ENCODE assay signal across 12 mouse cellular contexts in genomic region chr2:137073473-137074312, GRCm38 (mm10). TPM values are rescaled to one million over a fixed set of nuclear protein-coding genes. Genes with fewer than 3 reads are reported as not detected.
A peak's percentile ranks its signal among the peaks of the same experiment; 100 is the strongest.
DNase-seq lines count a peak whose midpoint lies in the region; ATAC-seq lines count a peak whose summit lies in the region.
"Had no signal": no experiment of that assay in that cellular context is flagged by ENCODE, and none has a peak within 500 bp of the region (broad histone marks: within the 10 kb centered on the region; RNA-seq: fewer than 3 reads in every experiment).

No protein-coding gene starts in this region.

- WGBS in heart, embryonic 13.5 days: 59% methylated on average over 16 of the region's 16 CpGs
- WGBS in hindbrain, embryonic 15.5 days: 29% methylated on average over 16 of the region's 16 CpGs

- intact Hi-C loops in gastrocnemius, postnatal 36 days (cut with DNase I): no loop called here

- no peaks in the 10 kb centered on the region for H3K9me3 ChIP-seq in heart, embryonic 13.5 days
- H3K9me3 ChIP-seq in hindbrain, embryonic 15.5 days: no peaks in the 10 kb centered on the region

- no peaks in the 10 kb centered on the region for H3K27me3 ChIP-seq in heart, embryonic 13.5 days (replicated peaks)
- H3K27me3 ChIP-seq in hindbrain, embryonic 15.5 days: no peaks in the 10 kb centered on the region
- H3K27me3 ChIP-seq: CH12.LX had no signal

- ATAC-seq in heart, embryonic 13.5 days (ENCODE audit: extremely low read depth, insufficient number of reproducible peaks, low FRiP score, low TSS enrichment): no peak
- ATAC-seq in hindbrain, embryonic 15.5 days (ENCODE audit: low FRiP score, low read depth): peak; percentile 77

- no peak for DNase-seq in heart, postnatal 4 days
- peak; percentile 31 to 36 for DNase-seq in right cerebral cortex, adult 2 months (ENCODE audit: low spot score in 2 of 2)
- no peak for DNase-seq in right cerebral cortex, postnatal 14 days
- peak; percentile 45 for DNase-seq in telencephalon, adult 2 months (ENCODE audit: low read depth, low spot score)
- DNase-seq in gastrocnemius, postnatal 36 days: no peak
- no peak for DNase-seq in spleen, postnatal 10 days (ENCODE audit: low spot score in 2 of 2)
- DNase-seq: cerebellum, adult 11-12 months; gastrocnemius, postnatal 25 days; lung, postnatal 10 days had no signal

- H3K4me1 ChIP-seq in heart, embryonic 13.5 days: peaks cover 9% of the 10 kb centered on the region; the same call in 1 of the 2 replicates
- H3K4me1 ChIP-seq in hindbrain, embryonic 15.5 days (replicated peaks): peaks cover 14% of the 10 kb centered on the region

- no peak overlapping the region for H3K4me3 ChIP-seq in heart, embryonic 13.5 days
- no peak overlapping the region for H3K4me3 ChIP-seq in hindbrain, embryonic 15.5 days

- H3K27ac ChIP-seq in heart, embryonic 13.5 days (replicated peaks): no peak overlapping the region; the same call in 1 of the 2 replicates
- H3K27ac ChIP-seq in hindbrain, embryonic 15.5 days (replicated peaks): no peak overlapping the region

- H3K4me2 ChIP-seq in heart, embryonic 13.5 days: no peak overlapping the region
- no peak overlapping the region for H3K4me2 ChIP-seq in hindbrain, embryonic 15.5 days

- H3K9ac ChIP-seq in heart, embryonic 13.5 days: 0 out of 2 replicates have a peak overlapping the region, but pooled peaks have one; percentile 52
- no peak overlapping the region for H3K9ac ChIP-seq in hindbrain, embryonic 15.5 days

- H3K36me3 ChIP-seq in heart, embryonic 13.5 days: no peaks in the 10 kb centered on the region
- H3K36me3 ChIP-seq in hindbrain, embryonic 15.5 days: no peaks in the 10 kb centered on the region

RNA-seq across cellular contexts. Expression of gene Jag1, which starts 42.8 kb away (rescaled TPM):
- polyA plus RNA-seq in heart, embryonic 13.5 days (2015; fragmentation: Nextera tagmentation; extraction: Ambion mirVana): 12.0 and 12.6 TPM in 2 replicates
- 10 to 100 TPM; 18.9 to 21.9 TPM for total RNA-seq in heart, postnatal 4 days (2021)
- polyA plus RNA-seq in hindbrain, embryonic 15.5 days (2015; fragmentation: Nextera tagmentation; extraction: Ambion mirVana): 10.6 and 12.3 TPM in 2 replicates
- total RNA-seq in gastrocnemius, postnatal 36 days (2021): 1 to 10 TPM; 5.6 to 6.0 TPM
- total RNA-seq: CH12.LX had no signal

Comparison
In these comparisons a context has a peak if more than half of its experiments do, and no peak if none do; other contexts are left out.
1. DNase-seq: peak in right cerebral cortex, adult 2 months (2 of 2) and telencephalon, adult 2 months (single experiment); none in heart, postnatal 4 days (single experiment), right cerebral cortex, postnatal 14 days (single experiment), gastrocnemius, postnatal 36 days (0 of 2) and spleen, postnatal 10 days (0 of 2).